Mouse (Mus musculus) forebrain, embryonic 11.5 days (tissue): ENCODE measurements around the gene AC124502.3. TPM values are rescaled to one million over a fixed set of nuclear protein-coding genes. Genes with fewer than 3 reads are reported as not detected.
"Not testable (repeated sequence)": the region's sequence is repeated elsewhere in the genome, so short reads cannot be mapped to it uniquely, and the experiment has no call there.

Experiments
- ATAC-seq: fragments of 200-750 bp; cut with Nextera tagmentation; replicated peaks from 2 replicates; pipeline ENCODE4 v1.8.0; 2017; ENCODE audit warnings: moderate TSS enrichment; ENCODE audit not compliant: low FRiP score
- DNase-seq: peaks from one replicate; pipeline ENCODE4 v3.0.0-alpha.2; 2017; ENCODE audit warnings: low spot score
- H3K27ac ChIP-seq: fragments of 300-500 bp; sonication (generic); 2 replicates; pipeline ENCODE4 v1.5.1; 2014; ENCODE audit warnings: low read depth, low read length
- H3K27me3 ChIP-seq: fragments of 300-500 bp; sonication (generic); 2 replicates; pipeline ENCODE4 v1.6.1; 2014; ENCODE audit warnings: mild to moderate bottlenecking, low read length, mixed read lengths; ENCODE audit not compliant: control insufficient read depth, insufficient read depth
- H3K36me3 ChIP-seq: fragments of 300-500 bp; sonication (generic); 2 replicates; pipeline ENCODE4 v1.6.1; 2014; ENCODE audit warnings: mild to moderate bottlenecking, low read length, moderate library complexity, mixed read lengths; ENCODE audit not compliant: control insufficient read depth, insufficient read depth
- H3K4me1 ChIP-seq: fragments of 300-500 bp; sonication (generic); replicated peaks from 2 replicates; pipeline ENCODE4 v1.6.1; 2014; ENCODE audit warnings: low read length, mixed read lengths; ENCODE audit not compliant: control insufficient read depth, insufficient read depth
- H3K4me2 ChIP-seq: fragments of 300-500 bp; sonication (generic); 2 replicates; pipeline ENCODE4 v1.6.1; 2014; ENCODE audit warnings: low read depth, mild to moderate bottlenecking, low read length, moderate library complexity, mixed read lengths; ENCODE audit not compliant: severe bottlenecking
- H3K4me3 ChIP-seq: fragments of 300-500 bp; sonication (generic); 2 replicates; pipeline ENCODE4 v1.5.1; 2014; ENCODE audit warnings: low read depth, low read length
- H3K9ac ChIP-seq: fragments of 300-500 bp; sonication (generic); 2 replicates; pipeline ENCODE4 v1.6.1; 2014; ENCODE audit warnings: low read length
- H3K9me3 ChIP-seq: fragments of 300-500 bp; sonication (generic); 2 replicates; pipeline ENCODE4 v1.6.1; 2016; ENCODE audit warnings: low read length, mixed read lengths; ENCODE audit not compliant: control insufficient read depth
- WGBS: fragments of 180-500 bp; shearing (Covaris S2); extraction: QIAGEN DNeasy Blood & Tissue Kit; methylation state at CpG from one replicate; pipeline ENCODE4 v1.1.7; 2014; 5-methylcytosine and 5-hydroxymethylcytosine counted together
- polyA plus RNA-seq: library from polyadenylated mRNA; unstranded; fragments of >200 nt; fragmentation: Nextera tagmentation; extraction: Ambion mirVana; gene quantifications from 2 replicates; pipeline ENCODE4 v1.2.1, GENCODE M21; 2014

Gene AC124502.3
- polyA plus RNA-seq, 1 experiment from 2014 or later: 4.2 TPM

DNA sequence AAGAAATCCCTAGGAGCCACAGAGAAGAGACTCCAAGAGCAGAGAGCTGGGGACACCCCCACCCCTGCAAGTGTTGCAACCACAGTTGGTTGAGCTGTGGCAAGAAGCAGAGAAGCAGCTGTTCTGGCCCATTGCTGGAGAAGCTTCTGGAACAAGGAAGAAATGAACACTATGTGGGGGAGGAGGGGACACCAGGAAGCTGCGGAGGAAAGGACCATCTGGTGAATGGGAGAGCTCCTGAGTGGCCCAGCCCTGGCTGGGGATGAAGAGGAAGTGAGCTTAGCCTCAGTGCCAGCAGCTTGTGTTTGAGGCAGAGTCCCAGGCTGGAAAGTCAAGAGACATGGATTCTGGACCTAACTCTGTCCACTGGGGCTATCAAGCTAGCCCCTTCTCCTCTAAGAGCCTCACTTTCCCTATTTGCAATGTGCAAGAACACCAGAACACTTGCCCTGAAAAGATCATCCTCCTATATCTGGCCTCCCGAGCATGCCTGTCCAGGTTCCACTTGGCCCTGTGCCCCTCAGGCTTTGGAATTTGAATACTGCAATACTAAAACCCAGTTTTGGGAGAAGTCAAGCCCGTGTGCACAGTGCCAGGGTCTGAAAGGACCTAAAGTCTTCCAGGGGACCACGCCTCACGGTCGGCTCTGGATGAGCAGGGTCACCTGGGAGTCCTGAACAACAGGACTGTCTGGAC lies 39.1 kb upstream of the AC124502.3 start:
- Histone ChIP-seq H3K9me3 (no peaks in the 10 kb centered on the region), H3K27me3 (0 out of 2 replicates have a peak, but pooled peaks cover 2% of the 10 kb centered on the region), H3K9ac (no peak overlapping the region), H3K4me1 (no peaks in the 10 kb centered on the region), H3K4me3 (no peak overlapping the region), H3K27ac (no peak overlapping the region), H3K36me3 (no peaks in the 10 kb centered on the region), H3K4me2 (no peak overlapping the region)
- 69% methylated on average over 6 of the region's 6 CpGs for WGBS
- DNase-seq (no peak), ATAC-seq (no peak)

DNA sequence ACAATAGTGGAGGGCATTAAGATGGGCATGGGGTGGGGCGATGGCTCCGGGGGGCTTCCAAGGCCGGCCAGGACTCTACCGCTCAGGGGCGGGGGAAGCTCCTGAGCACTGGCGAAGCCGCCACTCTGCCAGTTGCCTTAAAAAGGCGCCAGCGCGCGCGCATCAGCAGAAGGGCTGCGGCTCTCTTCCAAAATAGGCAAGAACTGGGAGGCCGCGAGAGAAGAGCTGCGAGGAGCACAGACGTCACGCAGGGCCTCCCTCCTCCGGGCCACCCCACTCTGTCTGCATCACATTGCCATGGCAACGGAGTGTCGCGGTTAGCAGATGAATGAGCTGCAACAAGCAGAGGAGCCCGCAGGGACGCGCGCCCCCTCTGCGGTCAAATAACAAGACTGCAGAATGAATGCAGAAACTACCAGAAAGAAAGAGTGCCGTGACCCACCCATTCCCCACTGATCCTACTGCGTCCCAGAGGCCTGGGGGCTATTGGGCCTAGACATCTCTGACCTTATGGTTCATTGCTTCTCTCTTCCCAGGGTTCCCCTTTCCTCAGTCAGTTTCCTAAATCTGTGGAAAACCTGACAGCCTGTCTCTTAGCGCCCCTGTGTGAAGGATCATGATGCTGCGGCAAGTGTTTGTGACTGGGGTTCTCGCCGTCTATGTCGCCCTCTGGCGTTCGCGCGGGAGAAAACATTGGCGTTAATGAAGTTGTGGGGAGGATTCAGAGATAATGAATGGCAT lies 36.9 kb upstream of the AC124502.3 start:
- no peaks in the 10 kb centered on the region for H3K4me1 ChIP-seq
- no peaks in the 10 kb centered on the region for H3K9me3 ChIP-seq
- peak; percentile 95 for ATAC-seq

DNA sequence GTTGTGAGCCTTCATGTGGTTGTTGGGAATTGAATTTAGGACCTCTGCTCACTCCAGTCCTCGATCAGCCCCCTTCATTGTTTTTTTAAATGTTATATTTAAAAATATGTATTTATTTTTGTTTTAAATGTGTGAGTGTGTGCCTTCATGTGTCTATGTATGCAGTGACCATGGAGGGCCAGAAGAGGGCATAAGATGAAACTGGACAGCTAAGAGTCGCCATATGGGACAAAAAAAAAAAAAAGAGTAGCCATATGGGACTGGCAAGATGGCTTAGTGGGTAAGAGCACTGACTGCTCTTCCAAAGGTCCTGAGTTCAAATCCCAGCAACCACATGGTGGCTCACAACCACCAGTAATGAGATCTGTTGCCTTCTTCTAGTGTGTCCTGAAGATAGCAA lies 35.0 kb upstream of the AC124502.3 start:
- not testable (repeated sequence) for H3K9me3 ChIP-seq, H3K27ac ChIP-seq, H3K36me3 ChIP-seq, DNase-seq, H3K4me1 ChIP-seq, H3K4me3 ChIP-seq, H3K4me2 ChIP-seq, ATAC-seq, H3K9ac ChIP-seq, H3K27me3 ChIP-seq
- 65% methylated on average over 2 of the region's 2 CpGs for WGBS

More for the DNA sequence above, 36.9 kb upstream of the AC124502.3 start:
- peak overlapping the region; percentile 29 for H3K4me3 ChIP-seq
- H3K27ac ChIP-seq: peak overlapping the region; percentile 55; the same call in 1 of the 2 replicates
- under 1% methylated on average over 39 of the region's 39 CpGs for WGBS
- H3K4me2 ChIP-seq: peak overlapping the region; percentile 63
- 0 out of 2 replicates have a peak, but pooled peaks cover 2% of the 10 kb centered on the region for H3K27me3 ChIP-seq
- no peaks in the 10 kb centered on the region for H3K36me3 ChIP-seq
- H3K9ac ChIP-seq: peak overlapping the region; percentile 49
- peak; percentile 92 for DNase-seq

DNA sequence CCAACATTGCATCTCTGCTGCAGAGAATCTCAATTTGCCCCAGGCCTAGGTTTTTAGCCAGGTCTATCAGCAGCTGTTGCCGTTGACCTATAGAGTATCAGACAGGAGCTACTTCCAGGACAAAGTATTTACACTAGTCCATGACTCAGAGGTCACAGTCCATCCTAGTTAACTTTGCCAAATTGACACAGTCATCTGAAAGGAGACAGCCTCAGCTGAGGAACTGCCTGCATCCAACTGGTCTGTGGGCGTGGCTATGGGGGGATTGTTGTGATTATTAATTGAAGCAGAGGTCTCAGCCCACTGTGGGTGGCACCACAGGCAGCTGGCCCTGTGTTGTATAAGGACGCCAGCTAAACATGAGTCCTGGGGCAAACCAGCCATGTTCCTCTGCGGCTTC lies 33.8 kb upstream of the AC124502.3 start:
- WGBS: 67% methylated on average over 4 of the region's 4 CpGs
- H3K27ac ChIP-seq: no peak overlapping the region
- no peaks in the 10 kb centered on the region for H3K4me1 ChIP-seq
- H3K4me3 ChIP-seq: no peak overlapping the region
- no peak overlapping the region for H3K9ac ChIP-seq
- H3K27me3 ChIP-seq: no peaks in the 10 kb centered on the region
- DNase-seq: no peak
- no peaks in the 10 kb centered on the region for H3K36me3 ChIP-seq
- no peak overlapping the region for H3K4me2 ChIP-seq
- no peak for ATAC-seq
- H3K9me3 ChIP-seq: no peaks in the 10 kb centered on the region

DNA sequence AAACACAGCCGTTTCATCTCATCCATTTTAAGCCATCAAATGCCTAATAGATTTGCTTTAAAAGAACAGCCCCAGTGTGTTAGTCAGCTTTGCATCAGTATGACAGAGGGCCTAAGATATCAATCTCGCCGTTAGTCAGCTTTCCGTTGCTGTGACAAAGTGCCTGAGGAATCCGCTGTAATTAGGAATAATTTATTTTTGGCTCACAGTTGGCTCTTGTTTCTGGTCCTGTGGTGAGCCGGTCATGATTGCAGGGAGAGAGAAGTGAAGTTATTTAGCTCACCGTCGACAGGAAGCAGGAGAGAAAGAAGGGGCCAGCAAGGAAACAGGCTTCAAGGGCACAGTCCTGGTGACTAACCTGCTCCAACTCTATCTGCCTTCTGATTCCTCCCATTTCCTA lies 25.6 kb upstream of the AC124502.3 start:
- no peak overlapping the region for H3K27ac ChIP-seq
- WGBS: 78% methylated on average over 8 of the region's 8 CpGs
- DNase-seq: no peak

DNA sequence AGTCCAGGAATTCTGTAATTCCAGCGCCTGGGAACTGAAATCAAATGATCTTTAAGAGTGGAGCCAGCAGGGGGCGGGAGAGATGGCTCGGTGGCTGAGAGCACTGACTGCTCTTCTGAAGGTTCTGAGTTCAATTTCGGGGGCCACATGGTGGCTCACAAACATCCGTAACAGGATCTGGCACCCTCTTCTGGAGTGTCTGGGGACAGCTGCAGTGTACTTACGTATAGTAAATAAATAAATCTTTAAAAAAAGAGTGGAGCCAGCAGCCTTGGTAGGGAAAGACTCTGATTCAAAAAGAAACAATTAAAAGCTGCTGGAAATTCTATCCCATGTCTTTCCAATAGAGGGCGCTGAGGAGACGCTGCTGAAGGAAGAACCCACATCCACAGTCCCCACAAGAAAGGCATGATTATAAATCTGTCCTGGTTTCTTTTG lies 23.7 kb upstream of the AC124502.3 start:
- Histone ChIP-seq H3K4me3 (no peak overlapping the region), H3K36me3 (no peaks in the 10 kb centered on the region), H3K9ac (no peak overlapping the region), H3K27me3 (no peaks in the 10 kb centered on the region), H3K27ac (no peak overlapping the region), H3K9me3 (no peaks in the 10 kb centered on the region), H3K4me1 (no peaks in the 10 kb centered on the region), H3K4me2 (no peak overlapping the region)
- no peak for ATAC-seq
- DNase-seq: peak; percentile 64
- WGBS: 19% methylated on average over 8 of the region's 8 CpGs

More for the DNA sequence above, 25.6 kb upstream of the AC124502.3 start:
- Histone ChIP-seq H3K4me1 (no peaks in the 10 kb centered on the region), H3K36me3 (no peaks in the 10 kb centered on the region), H3K9me3 (no peaks in the 10 kb centered on the region), H3K9ac (no peak overlapping the region), H3K4me3 (no peak overlapping the region), H3K27me3 (no peaks in the 10 kb centered on the region), H3K4me2 (no peak overlapping the region)
- no peak for ATAC-seq

DNA sequence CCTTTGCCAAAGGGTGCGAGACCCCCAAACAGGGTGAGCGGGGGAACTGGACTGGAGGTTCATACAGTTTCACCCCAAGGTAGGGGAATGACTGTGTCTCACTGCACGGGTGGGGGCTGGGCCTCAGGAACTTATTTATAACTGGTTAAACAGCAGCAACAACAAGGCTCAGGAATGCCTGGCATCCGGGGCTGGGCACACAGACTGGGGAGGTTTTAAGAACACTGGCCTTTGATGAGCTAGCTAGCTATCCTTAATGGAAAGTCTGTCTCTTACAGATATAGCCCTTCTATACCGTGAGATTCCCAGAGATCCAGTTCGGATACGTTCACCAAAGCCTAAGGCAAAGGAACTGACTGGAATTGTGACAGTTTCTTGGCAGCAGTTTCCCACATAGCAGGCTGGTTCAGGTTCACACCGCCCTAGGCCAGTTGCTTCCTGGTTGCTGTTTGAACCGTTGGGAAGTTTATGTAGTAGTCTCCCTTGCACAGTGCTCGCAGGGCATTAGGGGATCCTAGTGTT lies 22.4 kb upstream of the AC124502.3 start:
- 46% methylated on average over 10 of the region's 10 CpGs for WGBS
- DNase-seq (no peak), ATAC-seq (no peak)
- Histone ChIP-seq H3K4me3 (no peak overlapping the region), H3K9me3 (no peaks in the 10 kb centered on the region), H3K27ac (no peak overlapping the region), H3K4me2 (no peak overlapping the region), H3K27me3 (no peaks in the 10 kb centered on the region), H3K4me1 (no peaks in the 10 kb centered on the region), H3K36me3 (no peaks in the 10 kb centered on the region), H3K9ac (no peak overlapping the region)

- ATAC-seq: no peak
- DNase-seq: peak; percentile 86
- no peak overlapping the region for H3K4me3 ChIP-seq
- no peaks in the 10 kb centered on the region for H3K9me3 ChIP-seq
- no peak overlapping the region for H3K27ac ChIP-seq
- H3K4me1 ChIP-seq: no peaks in the 10 kb centered on the region
- H3K27me3 ChIP-seq: no peaks in the 10 kb centered on the region
- no peak overlapping the region for H3K4me2 ChIP-seq
- H3K36me3 ChIP-seq: no peaks in the 10 kb centered on the region
- WGBS: 24% methylated on average over 12 of the region's 12 CpGs
- H3K9ac ChIP-seq: no peak overlapping the region
Observed at GRCm38 (mm10) chr19:5016782-5017181, 21.9 kb upstream of the AC124502.3 start.
